Mouse (Mus musculus): ENCODE data around the gene Rabep2.

DNA sequence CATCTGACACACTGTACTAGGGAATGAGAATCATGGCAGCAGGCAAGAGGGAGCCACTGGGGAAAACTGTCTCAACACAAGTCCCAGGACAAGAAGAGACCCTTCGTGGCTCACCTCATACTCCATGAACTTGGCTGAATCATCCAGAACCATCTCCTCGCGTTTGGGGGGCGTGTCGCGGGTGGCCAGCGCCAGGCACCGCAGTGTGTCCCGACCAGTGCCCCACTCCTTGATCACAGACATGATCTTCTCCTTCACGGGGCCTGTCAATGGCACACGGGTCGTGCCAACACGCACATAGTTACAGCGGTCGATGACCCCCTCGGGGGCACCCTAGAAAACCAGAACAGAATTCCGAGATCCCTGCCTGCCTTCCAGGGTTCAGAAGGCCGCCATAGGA, 21.4 kb downstream of the Rabep2 start:
- no peak for TF ChIP-seq POLR2A (IDR thresholded peaks at IDR 0.05; ENCODE audit: control insufficient read depth, low read depth, low read length)
- no peak for TF ChIP-seq CTCF (IDR thresholded peaks at IDR 0.05; ENCODE audit: control insufficient read depth, insufficient read depth, insufficient replicate concordance, low read depth, low read length)
